Mouse (Mus musculus) adrenal gland, adult 18-20 months (tissue): ENCODE results near the gene Ubtd2. TPM values are rescaled to one million over a fixed set of nuclear protein-coding genes. Genes with fewer than 3 reads are reported as not detected.

Experiments
- DNase-seq, 2 experiments: peaks; one replicate each; pipeline ENCODE4 v3.0.0; 2021 to 2022; ENCODE audit warnings: low spot score in 2 of 2
- total RNA-seq, 2 experiments: library from RNA; stranded (reverse); gene quantifications; 1 replicate in 1 of 2; 2 replicates in 1 of 2; pipeline ENCODE4 v1.2.3; 2021

Ubtd2 gene
- total RNA-seq, 2 experiments from 2014 or later: 13.4 TPM

DNA sequence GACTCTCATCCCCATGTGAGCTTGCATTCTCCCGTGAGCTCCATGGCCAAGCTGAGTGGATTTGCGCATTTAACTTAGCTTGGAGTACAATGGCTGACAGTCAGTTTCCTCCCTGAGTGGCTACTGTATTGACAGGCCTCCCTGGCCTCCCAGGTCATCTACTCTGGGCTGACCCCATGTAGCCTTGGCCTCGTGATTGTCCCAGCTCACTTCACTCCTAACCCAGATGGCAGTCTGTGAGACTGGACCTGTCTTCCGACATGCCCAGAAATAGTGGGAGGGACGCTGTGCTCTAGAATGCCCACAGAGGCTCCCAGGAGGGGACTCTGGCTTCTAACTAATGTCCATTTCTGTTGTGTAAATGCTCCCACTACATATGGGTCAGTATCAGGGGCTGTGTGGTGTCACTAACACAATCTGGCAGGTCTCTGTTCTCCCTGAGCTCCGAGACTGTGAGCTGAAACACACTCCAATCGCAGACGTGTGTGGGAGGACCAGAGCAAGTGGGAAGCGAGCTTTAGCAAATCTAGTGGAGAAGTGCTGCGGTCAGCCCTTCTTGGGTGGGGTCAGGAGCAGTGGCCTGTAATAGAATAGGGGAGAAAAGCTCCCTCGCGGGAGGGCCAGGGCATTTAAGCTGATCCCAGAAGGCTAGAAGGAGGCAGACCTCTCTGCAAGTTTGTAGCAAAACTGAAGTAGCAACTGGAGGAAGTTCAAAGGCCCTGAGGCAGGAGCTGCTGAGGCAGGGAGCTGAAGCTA lies 105.0 kb downstream of the Ubtd2 start:
- no peak for DNase-seq

DNA sequence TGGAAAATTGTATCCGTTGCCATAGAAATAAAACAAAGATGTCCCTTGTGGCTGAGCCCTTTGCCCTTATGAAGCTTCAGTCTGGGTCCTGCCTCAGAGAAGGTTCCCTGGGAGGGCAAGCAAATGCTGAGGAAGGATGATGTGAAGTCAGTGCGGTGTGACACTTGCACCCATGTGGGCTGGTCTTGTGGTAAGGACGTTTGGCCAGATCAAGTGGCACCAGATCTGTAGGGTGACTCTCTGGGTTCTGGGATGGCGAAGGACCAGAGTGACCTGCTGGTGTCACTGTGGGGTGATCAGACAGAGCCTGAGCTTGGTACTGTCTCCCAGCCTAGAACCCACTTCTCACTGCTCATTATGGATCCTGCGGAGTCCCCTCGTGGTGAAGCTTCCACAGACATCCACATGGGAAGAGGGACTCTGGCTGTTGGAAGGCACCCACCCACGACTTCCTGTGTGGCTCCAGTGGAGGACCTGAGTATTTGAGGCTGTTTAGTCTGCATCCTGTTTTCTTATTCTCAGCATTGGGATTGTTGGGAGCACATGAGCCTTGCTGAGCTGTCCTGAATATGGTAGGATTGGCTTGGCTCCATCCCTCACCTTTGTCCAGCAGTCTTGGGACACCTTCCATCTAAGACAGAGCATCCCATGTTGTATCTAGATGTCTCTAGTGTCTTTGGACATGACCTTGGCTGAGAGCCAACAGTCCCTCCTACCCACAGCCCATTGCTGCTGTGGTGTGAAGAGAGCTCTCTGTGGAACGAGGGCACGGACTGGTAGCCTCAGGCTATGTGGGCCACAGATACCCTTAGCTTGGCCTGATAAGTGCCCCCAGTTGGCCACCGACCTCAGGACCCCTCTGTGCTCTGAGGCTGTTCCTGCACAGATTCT lies 106.5 kb downstream of the Ubtd2 start:
- no peak for DNase-seq

DNA sequence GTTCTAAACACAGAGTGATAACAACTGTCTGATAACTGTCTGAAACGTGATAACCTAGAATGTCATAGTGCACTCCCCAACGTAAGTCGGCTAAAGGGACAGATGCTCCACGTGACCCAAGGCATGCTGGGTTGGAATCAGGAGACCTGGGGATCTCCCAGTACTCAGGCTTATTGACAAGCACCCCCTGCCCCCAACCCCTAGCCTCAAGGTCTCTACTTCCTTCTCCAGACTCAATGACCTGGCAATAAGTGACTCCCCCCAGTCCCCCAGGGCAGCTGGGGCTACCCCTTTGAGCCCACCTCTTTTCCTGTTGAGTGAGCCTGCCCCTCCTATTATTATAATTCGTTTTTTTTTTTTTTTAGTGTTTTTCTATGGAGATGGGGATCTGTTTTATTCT lies 107.5 kb downstream of the Ubtd2 start:
- no peak for DNase-seq

DNA sequence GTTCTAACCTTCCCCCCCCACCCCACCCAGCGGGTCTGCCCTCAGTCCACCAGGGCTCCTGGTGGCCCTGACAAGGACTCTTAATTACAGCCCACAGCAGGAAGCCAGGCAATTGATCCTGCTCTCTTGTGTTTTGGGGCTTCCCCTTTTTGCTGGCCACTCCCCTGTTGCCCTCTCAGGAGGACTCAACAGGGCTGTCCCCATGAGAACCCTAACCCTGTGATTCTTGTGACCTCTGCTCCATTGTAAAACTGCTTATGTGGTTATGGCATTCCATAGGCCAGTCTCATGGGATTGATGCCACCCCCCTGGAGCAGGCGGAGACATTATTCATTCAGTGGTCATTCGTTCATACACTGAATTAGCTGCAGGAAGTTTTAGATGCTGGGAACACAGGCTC lies 108.5 kb downstream of the Ubtd2 start:
- no peak for DNase-seq

DNA sequence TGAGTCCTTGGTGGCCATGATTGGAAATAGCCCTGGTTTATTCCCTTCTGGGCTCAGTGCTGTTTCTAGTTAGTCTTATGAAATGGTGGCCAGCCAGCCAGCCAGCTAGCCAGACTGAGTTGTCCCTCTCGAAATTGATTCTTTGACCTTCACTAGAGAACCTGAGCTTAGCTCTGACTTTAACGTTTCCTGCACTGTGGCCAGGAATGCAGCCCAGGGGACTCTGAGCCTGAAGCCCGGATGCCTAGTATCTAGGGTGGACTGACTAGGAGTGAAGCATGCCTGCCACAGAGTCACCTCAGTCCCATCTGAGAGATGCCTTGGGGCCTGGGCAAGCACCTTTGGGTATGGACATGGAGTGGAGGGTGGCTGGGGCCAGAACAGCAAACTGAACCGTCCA lies 109.5 kb downstream of the Ubtd2 start:
- DNase-seq: no peak

DNA sequence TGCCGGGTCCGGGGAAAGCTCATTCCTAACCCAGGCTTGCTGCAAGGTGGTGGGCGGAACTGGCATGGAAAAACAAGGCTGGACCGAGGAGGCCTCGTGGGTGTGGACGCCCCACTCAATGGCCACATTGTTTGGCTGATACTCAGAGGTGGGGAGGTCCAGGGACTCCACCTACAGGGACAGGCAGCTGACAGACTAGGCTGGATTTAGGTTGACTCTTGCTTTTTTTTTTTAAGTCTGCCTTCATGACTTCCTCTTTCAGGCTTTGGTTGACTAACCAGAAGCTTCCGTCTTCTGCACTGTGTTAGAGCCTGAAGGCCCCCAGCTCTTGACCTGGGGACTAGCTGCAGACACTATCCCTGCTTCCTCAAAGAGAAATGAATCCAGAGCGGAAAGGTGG lies 109.9 kb downstream of the Ubtd2 start:
- DNase-seq: no peak

DNA sequence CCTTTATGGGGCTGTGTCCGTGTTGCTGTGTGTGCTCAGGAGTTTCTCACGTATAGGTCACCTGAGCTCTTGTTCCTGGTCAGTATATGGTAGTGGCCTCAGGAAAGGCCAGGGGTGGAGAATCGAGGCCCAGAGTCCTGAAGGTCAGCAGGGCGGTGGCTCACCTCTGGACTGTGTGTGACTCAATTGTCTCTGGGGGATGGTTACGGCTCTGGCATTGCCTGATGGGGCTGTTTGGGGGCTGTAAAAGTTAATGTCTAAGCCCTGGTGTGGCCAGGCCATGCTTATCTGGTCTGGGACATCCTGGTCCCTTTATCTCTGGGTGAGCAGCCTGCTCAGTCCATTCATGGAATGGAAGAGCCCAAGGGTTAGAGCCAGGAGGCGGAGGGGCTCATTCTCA lies 111.0 kb downstream of the Ubtd2 start:
- no peak for DNase-seq

Other genes starting within 250 kb of the Ubtd2 start
- 10 to 100 TPM; 13.1 to 18.5 TPM for gene Snrnp25, start 250.0 kb upstream of the Ubtd2 start, total RNA-seq
- gene Rhbdf1, start 233.1 kb upstream of the Ubtd2 start, total RNA-seq: 10 to 100 TPM; 22.8 to 28.8 TPM
- gene Mpg, start 228.9 kb upstream of the Ubtd2 start, total RNA-seq: 10 to 100 TPM; 17.1 to 20.3 TPM
- 10 to 100 TPM; 52.8 to 64.2 TPM for gene Nprl3, start 187.7 kb upstream of the Ubtd2 start, total RNA-seq
- not detected for gene Hba-x, start 179.0 kb upstream of the Ubtd2 start, total RNA-seq
- gene Hba-a1, start 171.9 kb upstream of the Ubtd2 start, total RNA-seq: 1,000 to 10,000 TPM; 1,892 to 5,977 TPM
- not detected for gene Hbq1b, start 168.4 kb upstream of the Ubtd2 start, total RNA-seq
- 1,000 to 10,000 TPM; 1,371 to 4,495 TPM for gene Hba-a2, start 158.9 kb upstream of the Ubtd2 start, total RNA-seq
- gene Hbq1a, start 155.3 kb upstream of the Ubtd2 start, total RNA-seq: not detected
- 10 to 100 TPM in 1 of 2 experiments, 1 to 10 TPM in 1; 9.8 to 11.2 TPM for gene Sh3pxd2b, start 107.5 kb upstream of the Ubtd2 start, total RNA-seq
- gene Efcab9, start 76.7 kb downstream of the Ubtd2 start, total RNA-seq: 1 to 10 TPM; 1.0 to 1.6 TPM
- 10 to 100 TPM in 1 of 2 experiments, 1 to 10 TPM in 1; 9.8 to 13.3 TPM for gene Stk10, start 77.9 kb downstream of the Ubtd2 start, total RNA-seq
- gene Fbxw11, start 187.4 kb downstream of the Ubtd2 start, total RNA-seq: 100 to 1,000 TPM in 1 of 2 experiments, 10 to 100 TPM in 1; 97.0 to 117 TPM